Mouse (Mus musculus) urinary bladder, postnatal 36 days (tissue): Measurements from ENCODE around the gene Rnpepl1.
"Not testable (repeated sequence)": the region's sequence is repeated elsewhere in the genome, so short reads cannot be mapped to it uniquely, and the experiment has no call there.

Experiments used
- DNase-seq, 2 experiments: peaks; one replicate each; pipeline ENCODE4 v3.0.0; 2022; ENCODE audit warnings: low spot score in 2 of 2, mixed read lengths in 1 of 2

Rnpepl1 gene

GRCm38 (mm10) chr1:92936467-92936866 is 25.9 kb downstream of the Rnpepl1 start:
- no peak for DNase-seq

- DNase-seq: no peak
Observed at GRCm38 (mm10) chr1:92937797-92938196, 27.2 kb downstream of the Rnpepl1 start.

GRCm38 (mm10) chr1:92939746-92940145 is 29.2 kb downstream of the Rnpepl1 start:
- DNase-seq: no peak

- DNase-seq: no peak
Observed at GRCm38 (mm10) chr1:92943219-92943989, 32.8 kb downstream of the Rnpepl1 start.

GRCm38 (mm10) chr1:92947966-92948365 is 37.4 kb downstream of the Rnpepl1 start:
- DNase-seq: no peak

GRCm38 (mm10) chr1:92949426-92949825 is 38.8 kb downstream of the Rnpepl1 start:
- DNase-seq: no peak

GRCm38 (mm10) chr1:92950607-92951006 is 40.0 kb downstream of the Rnpepl1 start, which contains the start of gene Gpr35:
Gpr35 (plus strand) TSS chr1:92950865.
- DNase-seq: no peak

GRCm38 (mm10) chr1:92953641-92954040 is 43.1 kb downstream of the Rnpepl1 start:
- DNase-seq: no peak

- DNase-seq: peak; percentile 32 to 55
Observed at GRCm38 (mm10) chr1:92956571-92957335, 46.2 kb downstream of the Rnpepl1 start.

GRCm38 (mm10) chr1:92958999-92959398 is 48.4 kb downstream of the Rnpepl1 start:
- DNase-seq: no peak

GRCm38 (mm10) chr1:92970791-92971190 is 60.2 kb downstream of the Rnpepl1 start:
- not testable (repeated sequence) for DNase-seq

- no peak for DNase-seq
Observed at GRCm38 (mm10) chr1:92971879-92972795, 61.6 kb downstream of the Rnpepl1 start.

- DNase-seq: peak in 1 of 2 experiments; percentile 34
Observed at GRCm38 (mm10) chr1:92972854-92973253, 62.3 kb downstream of the Rnpepl1 start.
